Mouse (Mus musculus) myocyte (in vitro differentiated cells): ENCODE measurements around the gene Gm45716.

Experiments
- E2F4 ChIP-seq: IDR thresholded peaks from one replicate; pipeline ENCODE4 v1.6.1; 2011; ENCODE audit warnings: mild to moderate bottlenecking, control low read depth, moderate library complexity; ENCODE audit not compliant: insufficient read depth
- MAX ChIP-seq: IDR thresholded peaks from one replicate; pipeline ENCODE4 v1.6.1; 2011; ENCODE audit warnings: low read depth, mild to moderate bottlenecking, control low read depth
- MYOD1 ChIP-seq, 3 experiments: IDR thresholded peaks; one replicate each; pipeline ENCODE4 v1.6.1; 2011; ENCODE audit warnings: control low read depth in 2 of 3, low read depth in 2 of 3, mild to moderate bottlenecking in 2 of 3, moderate library complexity in 1 of 3; ENCODE audit not compliant: insufficient read length in 2 of 3, control insufficient read depth in 1 of 3
- POLR2A ChIP-seq: IDR thresholded peaks from one replicate; pipeline ENCODE4 v1.6.1; 2011; ENCODE audit warnings: low read depth, mild to moderate bottlenecking, control low read depth, moderate library complexity; ENCODE audit not compliant: insufficient read length
- REST ChIP-seq: IDR thresholded peaks from one replicate; pipeline ENCODE4 v1.6.1; 2011; ENCODE audit warnings: mild to moderate bottlenecking, control low read depth, moderate library complexity; ENCODE audit not compliant: insufficient read depth, insufficient read length

GRCm38 (mm10) chr11:90250730-90251129 is 63.2 kb downstream of the Gm45716 start:
- TF ChIP-seq POLR2A, result no peak
- TF ChIP-seq MAX, result no peak
- TF ChIP-seq MYOD1 (IDR thresholded peaks at IDR 0.05; ENCODE audit: control insufficient read depth in 1 of 3, insufficient read length in 2 of 3, low read depth in 2 of 3), result no peak
- TF ChIP-seq REST, result no peak
- TF ChIP-seq E2F4, result no peak
